Comparison of ENCODE assay signal across 10 mouse cellular contexts in genomic region chr17:71000255-71000654, GRCm38 (mm10). TPM values are rescaled to one million over a fixed set of nuclear protein-coding genes. Genes with fewer than 3 reads are reported as not detected.
DNase-seq lines count a peak whose midpoint lies in the region; ATAC-seq and TF ChIP-seq lines count a peak whose summit lies in the region.
"Had no signal": no experiment of that assay in that cellular context is flagged by ENCODE, and none has a peak within 500 bp of the region (broad histone marks: within the 10 kb centered on the region; RNA-seq: fewer than 3 reads in every experiment).

No protein-coding gene starts in this region.

- H3K9me3 ChIP-seq in heart, embryonic 11.5 days (replicated peaks; ENCODE audit: control insufficient read depth, low read length) = no peaks in the 10 kb centered on the region
- no peaks in the 10 kb centered on the region for H3K9me3 ChIP-seq in CH12.LX (replicated peaks; ENCODE audit: low read length)
- H3K9me3 ChIP-seq in liver, embryonic 12.5 days (replicated peaks) = no peaks in the 10 kb centered on the region

- H3K4me2 ChIP-seq in heart, embryonic 11.5 days = peak overlapping the region; percentile 64
- peak overlapping the region; percentile 83 for H3K4me2 ChIP-seq in CH12.LX (ENCODE audit: insufficient read depth, low read depth, poor library complexity, severe bottlenecking)
- H3K4me2 ChIP-seq in liver, embryonic 12.5 days = peak overlapping the region; percentile 75

- dilution Hi-C loops in CH12.LX (cut with MboI; ENCODE audit: extremely low pct_ligation_motif_present, extremely low pct_unique_long_range_greater_than_20kb, low sequenced_read_pairs) = no loop called here

- TF ChIP-seq POLR2A in CH12.LX (IDR thresholded peaks at IDR 0.05; ENCODE audit: low read depth, low read length) = no peak
- TF ChIP-seq POLR2A in embryonic fibroblast, embryonic 13.5 days (IDR thresholded peaks at IDR 0.05; ENCODE audit: low read depth, low read length) = 0 out of 2 replicates have a peak, but pooled peaks have one; percentile 22

- H3K79me2 ChIP-seq in CH12.LX (replicated peaks; ENCODE audit: control insufficient read depth, extremely low read depth, insufficient read depth, poor library complexity, severe bottlenecking) = peaks cover 58% of the 10 kb centered on the region

- H3K4me1 ChIP-seq in heart, embryonic 11.5 days (ENCODE audit: control insufficient read depth, insufficient read depth, low read length) = peaks cover 31% of the 10 kb centered on the region
- peaks cover 13 to 59% of the 10 kb centered on the region in 2 experiments for H3K4me1 ChIP-seq in CH12.LX (ENCODE audit: control insufficient read depth in 1 of 2, insufficient read depth in 2 of 2)
- H3K4me1 ChIP-seq in embryonic fibroblast, embryonic 13.5 days (ENCODE audit: control insufficient read depth, insufficient read depth, low read length) = peaks cover 21% of the 10 kb centered on the region
- H3K4me1 ChIP-seq in liver, embryonic 12.5 days = peaks cover 48% of the 10 kb centered on the region

- H3K27me3 ChIP-seq in heart, embryonic 11.5 days (ENCODE audit: control insufficient read depth, insufficient read depth, low read length) = no peaks in the 10 kb centered on the region
- H3K27me3 ChIP-seq in CH12.LX (replicated peaks) = no peaks in the 10 kb centered on the region
- H3K27me3 ChIP-seq in liver, embryonic 12.5 days (replicated peaks) = no peaks in the 10 kb centered on the region

- H3K9ac ChIP-seq in heart, embryonic 11.5 days (ENCODE audit: low read depth, low read length) = peak overlapping the region; percentile 64
- peak overlapping the region; percentile 92 for H3K9ac ChIP-seq in CH12.LX (ENCODE audit: insufficient read depth, low read depth)
- H3K9ac ChIP-seq in liver, embryonic 12.5 days = peak overlapping the region; percentile 55

- no peak for TF ChIP-seq RAD21 in CH12.LX (IDR thresholded peaks at IDR 0.05; ENCODE audit: low read depth, low read length)

- WGBS in heart, embryonic 11.5 days (ENCODE audit: insufficient replicate concordance) = 55% methylated on average over 2 of the region's 2 CpGs
- 60% methylated on average over 2 of the region's 2 CpGs for WGBS in liver, embryonic 12.5 days (ENCODE audit: insufficient replicate concordance)

- TF ChIP-seq EP300 in CH12.LX (IDR thresholded peaks at IDR 0.05; ENCODE audit: low read length) = no peak

- DNase-seq in heart, adult 9 months (ENCODE audit: low spot score in 2 of 2) = no peak
- no peak for DNase-seq in CH12.LX (ENCODE audit: extremely low read depth)
- no peak for DNase-seq in ovary, postnatal 36 days (ENCODE audit: low spot score)
- no peak for DNase-seq in yolk sac, embryonic 10.5 days (ENCODE audit: low spot score)
- DNase-seq: retina, postnatal 1 day; thymus, postnatal 36 days had no signal

- H3K27ac ChIP-seq in heart, embryonic 11.5 days (ENCODE audit: low read depth, low read length) = peak overlapping the region; percentile 79
- H3K27ac ChIP-seq in CH12.LX (ENCODE audit: insufficient read depth, low read depth) = no peak overlapping the region
- peak overlapping the region; percentile 85 for H3K27ac ChIP-seq in embryonic fibroblast, embryonic 13.5 days (ENCODE audit: insufficient read depth, low read length)
- H3K27ac ChIP-seq in liver, embryonic 12.5 days = 0 out of 2 replicates have a peak overlapping the region, but pooled peaks have one; percentile 0

- peak overlapping the region; percentile 96 for H3K4me3 ChIP-seq in heart, embryonic 11.5 days (ENCODE audit: low read depth, low read length)
- H3K4me3 ChIP-seq in CH12.LX (replicated peaks in 1 of 3; ENCODE audit: low read depth in 2 of 3, low read length in 2 of 3, poor library complexity in 1 of 3) = peak overlapping the region; percentile 23 to 91 (median 91)
- peak overlapping the region; percentile 79 for H3K4me3 ChIP-seq in embryonic fibroblast, embryonic 13.5 days (ENCODE audit: insufficient read depth, low read length)
- peak overlapping the region; percentile 85 for H3K4me3 ChIP-seq in liver, embryonic 12.5 days

- peaks cover 11% of the 10 kb centered on the region for H3K36me3 ChIP-seq in heart, embryonic 11.5 days (ENCODE audit: control insufficient read depth, insufficient read depth, low read length)
- peaks cover 12 to 30% of the 10 kb centered on the region in 2 experiments for H3K36me3 ChIP-seq in CH12.LX (replicated peaks in 1 of 2; ENCODE audit: control insufficient read depth in 1 of 2, insufficient read depth in 1 of 2, low read length in 1 of 2)
- H3K36me3 ChIP-seq in liver, embryonic 12.5 days = peaks cover 28% of the 10 kb centered on the region

- TF ChIP-seq CTCF in CH12.LX (conservative IDR thresholded peaks at IDR 0.05 in 1 of 2, IDR thresholded peaks at IDR 0.05 in 1 of 2; ENCODE audit: low read depth in 2 of 2, low read length in 2 of 2) = no peak
- no peak for TF ChIP-seq CTCF in embryonic fibroblast, embryonic 13.5 days (IDR thresholded peaks at IDR 0.05; ENCODE audit: borderline replicate concordance, insufficient read depth, low read length)

- in situ Hi-C loops in CH12.LX (cut with MboI; ENCODE audit: low pct_ligation_motif_present, low pct_unique_long_range_greater_than_20kb, low sequenced_read_pairs) = no loop called here

- no peak for ATAC-seq in heart, embryonic 11.5 days (replicated peaks; ENCODE audit: insufficient number of reproducible peaks, low FRiP score, low TSS enrichment)
- no peak for ATAC-seq in liver, embryonic 12.5 days
- ATAC-seq in frontal cortex, adult (ENCODE audit: low TSS enrichment) = no peak

TF ChIP-seq in CH12.LX, 34 proteins besides CTCF, POLR2A, EP300 and RAD21:
- no peak for TF ChIP-seq MEF2A (IDR thresholded peaks at IDR 0.05; ENCODE audit: borderline replicate concordance, low read depth, low read length)
- no peak for TF ChIP-seq MAFK (IDR thresholded peaks at IDR 0.05; ENCODE audit: insufficient replicate concordance, low read length)
- TF ChIP-seq RCOR1 (conservative IDR thresholded peaks at IDR 0.05; ENCODE audit: low read depth, low read length) = no peak
- TF ChIP-seq MXI1 (IDR thresholded peaks at IDR 0.05; ENCODE audit: low read depth, low read length) = no peak
- TF ChIP-seq KAT2A (IDR thresholded peaks at IDR 0.05; ENCODE audit: insufficient replicate concordance, low read length) = no peak
- no peak for TF ChIP-seq MAX (IDR thresholded peaks at IDR 0.05; ENCODE audit: low read length)
- no peak for TF ChIP-seq SIN3A (IDR thresholded peaks at IDR 0.05; ENCODE audit: low read length)
- no peak for TF ChIP-seq CHD2 (IDR thresholded peaks at IDR 0.05; ENCODE audit: low read length)
- no peak for TF ChIP-seq GABPA (IDR thresholded peaks at IDR 0.05; ENCODE audit: insufficient replicate concordance, low read depth, low read length)
- TF ChIP-seq TCF12 (IDR thresholded peaks at IDR 0.05; ENCODE audit: low read depth, low read length) = no peak
- TF ChIP-seq UBTF (IDR thresholded peaks at IDR 0.05; ENCODE audit: low read depth, low read length) = no peak
- no peak for TF ChIP-seq NELFE (IDR thresholded peaks at IDR 0.05; ENCODE audit: low read depth, low read length)
- no peak for TF ChIP-seq ZMIZ1 (IDR thresholded peaks at IDR 0.05; ENCODE audit: low read depth, low read length)
- no peak for TF ChIP-seq JUND (conservative IDR thresholded peaks at IDR 0.05; ENCODE audit: low read depth, low read length)
- no peak for TF ChIP-seq NRF1 (IDR thresholded peaks at IDR 0.05; ENCODE audit: low read depth, low read length)

RNA-seq across cellular contexts. Expression of gene Myom1, which starts 2.2 kb away (rescaled TPM):
- polyA plus RNA-seq in heart, embryonic 11.5 days (2014; fragmentation: Nextera tagmentation; extraction: Ambion mirVana) = 208 and 237 TPM in 2 replicates
- total RNA-seq in CH12.LX (2012; rRNA removed) = 0.42 and 0.55 TPM in 2 replicates
- total RNA-seq in CH12.LX (2014; rRNA removed) = 0.26 TPM in 2 replicates
- polyA plus RNA-seq in CH12.LX (2012; ENCODE audit: insufficient read length, low read depth) = 0.86 and 0.93 TPM in 2 replicates
- polyA plus RNA-seq in embryonic fibroblast, embryonic 13.5 days (2011; ENCODE audit: insufficient read length, low read depth, missing spikeins) = 8.7 and 20.3 TPM in 2 replicates
- 3.5 and 3.9 TPM in 2 replicates for polyA plus RNA-seq in liver, embryonic 12.5 days (2016; fragmentation: Nextera tagmentation; extraction: Ambion mirVana)

RNA-seq across cellular contexts. Expression of gene Myl12a, which starts 2.4 kb away (rescaled TPM):
- polyA plus RNA-seq in heart, embryonic 11.5 days (2014; fragmentation: Nextera tagmentation; extraction: Ambion mirVana) = 878 and 906 TPM in 2 replicates
- total RNA-seq in CH12.LX (2012; rRNA removed) (163 and 171 TPM in 2 replicates), CH12.LX (2014; rRNA removed) (246 and 279 TPM in 2 replicates)
- 280 and 285 TPM in 2 replicates for polyA plus RNA-seq in CH12.LX (2012; ENCODE audit: insufficient read length, low read depth)
- polyA plus RNA-seq in embryonic fibroblast, embryonic 13.5 days (2011; ENCODE audit: insufficient read length, low read depth, missing spikeins) = 1,052 and 1,239 TPM in 2 replicates
- 292 TPM in 2 replicates for polyA plus RNA-seq in liver, embryonic 12.5 days (2016; fragmentation: Nextera tagmentation; extraction: Ambion mirVana)
